Mouse (Mus musculus): ENCODE results near the gene Prpsap1.
"Not testable (repeated sequence)": the region's sequence is repeated elsewhere in the genome, so short reads cannot be mapped to it uniquely, and the experiment has no call there.

Prpsap1 gene

DNA sequence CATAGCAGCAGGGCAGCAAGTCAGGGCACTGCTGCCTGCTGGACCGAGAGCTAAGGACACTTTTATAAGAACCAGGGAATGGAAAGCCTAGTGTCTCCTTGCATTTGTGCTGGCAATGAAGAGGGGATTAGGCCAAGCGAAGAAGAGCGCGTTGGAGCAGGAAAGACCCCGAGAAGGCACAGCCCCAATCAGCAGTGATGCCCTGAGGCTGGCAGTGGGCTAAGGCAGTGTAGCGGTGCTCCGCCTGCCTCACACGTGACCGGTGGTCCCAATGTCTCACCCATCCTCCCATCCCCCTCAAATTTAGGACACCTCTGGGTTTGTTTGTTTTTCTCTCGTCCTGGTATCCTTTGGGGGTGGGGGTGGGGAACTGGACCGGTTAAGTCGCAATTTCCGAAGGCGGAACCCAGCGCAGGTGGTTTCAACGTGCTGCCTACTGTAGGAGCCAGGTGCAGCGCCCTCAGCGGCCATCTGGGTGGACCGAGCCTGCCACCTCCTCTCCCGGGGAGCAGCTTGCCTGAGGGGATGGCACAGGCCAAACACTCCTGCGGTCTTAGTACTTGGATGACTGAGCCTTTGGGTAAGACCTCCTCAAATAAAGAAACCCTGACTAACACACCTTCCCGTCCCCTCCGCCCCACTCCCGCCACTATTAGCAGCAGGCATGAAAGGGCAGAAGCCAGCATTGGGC lies 21.5 kb upstream of the Prpsap1 start:
- no peak for DNase-seq (ENCODE audit: low spot score)

DNA sequence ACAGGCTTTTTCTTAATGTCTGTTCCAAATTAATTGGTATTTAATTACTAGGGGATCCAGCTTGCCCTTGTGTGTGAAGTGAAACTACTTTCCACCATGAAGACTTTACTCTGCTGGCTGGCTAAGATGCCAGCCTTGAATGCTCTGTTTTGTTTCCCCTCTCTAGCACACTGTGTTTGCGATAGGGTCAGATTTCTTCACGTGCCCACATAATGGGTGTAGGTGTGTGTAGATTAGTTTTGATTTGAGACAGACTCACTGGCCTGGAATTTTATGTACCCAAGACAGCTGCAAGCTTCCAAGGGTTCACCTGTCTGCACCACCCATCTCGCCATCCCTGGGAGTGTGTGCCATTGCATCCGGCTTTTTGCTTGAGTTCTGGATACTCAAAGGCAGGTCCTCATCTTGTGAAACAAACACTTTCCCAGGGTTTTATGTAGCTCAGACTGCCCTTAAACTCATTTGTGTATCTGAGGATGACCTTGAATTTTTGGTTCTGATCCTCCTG lies 19.6 kb upstream of the Prpsap1 start:
- no peak for DNase-seq (ENCODE audit: low spot score)

DNA sequence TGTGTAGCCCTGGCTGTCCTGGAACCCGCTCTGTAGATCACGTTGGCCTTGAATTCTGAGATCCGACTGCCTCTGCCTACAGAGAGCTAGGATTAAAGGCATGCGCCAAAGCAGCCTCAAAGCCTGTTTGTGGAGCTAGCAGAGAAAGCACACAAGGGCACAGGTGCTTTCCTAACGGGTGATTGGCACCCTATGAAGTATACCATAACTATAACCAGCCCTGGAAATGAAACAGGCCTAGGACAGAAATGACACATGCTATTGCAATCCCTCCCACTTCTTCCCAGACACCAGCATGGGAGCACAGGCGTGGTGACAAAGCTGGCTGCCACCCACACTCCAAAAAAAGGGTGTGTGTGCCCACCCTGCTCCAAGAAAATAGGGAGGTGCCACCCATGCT lies 19.0 kb upstream of the Prpsap1 start:
- no peak for DNase-seq (ENCODE audit: low spot score)

DNA sequence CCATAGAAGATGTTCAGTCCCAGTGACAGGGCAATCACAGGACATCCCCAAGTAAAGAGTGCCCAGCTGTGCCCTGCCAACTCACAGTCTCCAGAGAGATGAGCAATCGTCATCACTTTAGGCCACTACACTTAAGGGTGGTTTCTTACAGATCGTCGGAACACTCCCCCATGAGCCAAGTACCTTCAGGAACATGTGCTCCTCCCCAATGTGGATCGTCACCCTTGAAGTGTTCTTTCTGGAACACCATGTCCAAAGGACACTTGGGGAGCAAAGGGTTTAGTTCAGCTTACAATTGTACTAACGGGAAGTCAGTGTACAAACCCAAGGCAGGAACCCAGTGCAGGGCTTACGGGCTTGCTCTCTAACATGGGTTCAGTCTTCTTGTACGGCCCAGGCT lies 18.2 kb upstream of the Prpsap1 start:
- no peak for DNase-seq (ENCODE audit: low spot score)

DNA sequence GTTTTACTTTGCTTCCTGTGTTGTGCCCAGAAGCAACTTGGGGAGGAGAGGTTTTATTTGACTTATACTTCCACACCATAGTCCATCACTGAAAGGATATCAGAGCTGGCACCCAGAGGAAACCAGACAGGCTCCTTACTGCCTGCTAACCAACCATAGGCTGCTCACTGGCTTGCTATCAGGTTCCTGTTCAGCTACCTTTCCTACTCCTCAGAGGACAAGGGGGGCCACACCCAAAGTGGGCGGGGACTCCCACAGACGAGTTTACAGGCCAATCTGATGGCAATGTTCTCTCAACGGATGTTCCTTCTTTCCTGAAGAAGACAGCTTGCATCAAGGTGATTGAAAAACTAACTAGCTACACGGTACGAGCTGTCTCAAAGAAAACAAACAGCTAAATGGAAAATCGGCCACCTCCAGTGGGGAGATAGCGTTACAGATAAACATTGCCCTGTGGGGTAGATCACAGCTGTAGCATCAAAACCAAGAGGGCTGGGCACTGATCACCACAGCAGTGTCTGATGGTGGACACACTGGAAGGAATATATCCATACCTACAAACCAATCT lies 17.4 kb upstream of the Prpsap1 start:
- DNase-seq (ENCODE audit: low spot score): no peak

DNA sequence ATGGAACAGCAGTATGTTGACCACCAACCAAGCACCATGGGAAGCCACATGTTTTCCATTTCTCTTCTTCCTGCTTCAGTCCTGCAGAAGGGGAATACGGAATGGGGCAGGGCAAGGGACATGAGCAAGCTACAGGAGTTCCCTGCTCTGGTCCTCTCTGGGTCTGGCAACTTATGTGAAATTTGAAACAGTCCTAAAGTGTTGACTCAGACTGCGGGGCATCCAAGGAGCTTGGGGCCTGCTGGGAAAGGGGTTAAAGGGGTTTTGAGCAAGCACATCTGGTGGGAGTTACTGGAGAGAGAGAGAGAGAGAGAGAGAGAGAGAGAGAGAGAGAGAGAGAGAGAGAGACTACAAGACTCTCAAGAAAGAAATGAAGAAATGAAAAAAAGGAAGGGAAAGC lies 14.7 kb upstream of the Prpsap1 start:
- no peak for DNase-seq (ENCODE audit: low spot score)

DNA sequence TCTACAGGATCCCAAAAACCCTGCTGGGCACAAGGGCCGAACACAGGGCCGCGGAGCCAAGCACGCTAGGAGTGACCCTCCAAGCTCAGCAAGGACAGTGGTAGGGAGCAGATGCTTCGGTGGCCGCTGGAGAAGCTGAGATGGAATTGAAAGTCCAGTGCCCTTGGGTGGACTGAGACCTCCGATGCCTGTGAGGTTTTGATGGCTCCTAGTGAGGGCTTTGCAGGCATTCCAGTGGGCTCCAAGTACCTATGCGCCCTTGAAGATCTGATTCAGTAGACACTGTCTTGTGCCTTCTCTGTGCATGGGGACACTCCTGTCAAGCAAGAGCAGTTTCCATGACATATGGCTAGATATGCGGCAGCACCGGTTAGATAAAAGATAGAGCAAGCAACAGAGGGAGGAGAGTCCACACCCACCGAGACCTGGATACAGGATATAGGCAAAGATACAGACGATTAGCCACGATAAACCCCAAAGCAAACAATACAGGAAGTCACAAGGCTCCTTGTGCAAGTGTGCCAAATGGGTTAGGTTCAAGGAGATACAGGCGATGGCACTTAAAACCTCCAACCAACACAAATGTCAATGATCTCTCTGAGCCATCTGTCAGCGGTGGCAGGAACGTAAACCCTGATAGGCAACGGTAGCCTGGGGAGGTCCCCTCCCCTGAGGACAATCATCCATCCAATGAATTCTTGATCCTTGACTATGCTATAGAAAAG lies 12.3 kb upstream of the Prpsap1 start:
- DNase-seq (ENCODE audit: low spot score): no peak

DNA sequence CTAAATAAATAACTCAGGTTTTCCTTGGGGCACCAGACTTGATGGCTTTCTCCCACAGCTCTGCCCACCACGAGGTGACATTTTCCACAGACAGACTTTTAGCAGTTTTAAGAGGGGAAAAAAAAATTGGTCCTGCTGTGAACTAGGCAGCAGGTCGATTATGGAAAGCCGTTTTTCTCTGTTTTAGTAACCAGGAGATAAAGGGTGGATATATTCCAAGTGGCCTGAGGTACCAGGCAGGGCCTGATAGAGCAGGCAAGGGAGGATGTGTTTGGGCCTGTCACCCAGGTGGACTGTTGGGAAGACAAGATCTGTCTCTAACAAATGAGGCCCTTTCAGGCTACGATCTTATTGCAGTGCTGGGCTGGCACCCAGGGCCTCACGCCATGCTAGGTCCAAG lies 11.6 kb upstream of the Prpsap1 start:
- no peak for DNase-seq (ENCODE audit: low spot score)

DNA sequence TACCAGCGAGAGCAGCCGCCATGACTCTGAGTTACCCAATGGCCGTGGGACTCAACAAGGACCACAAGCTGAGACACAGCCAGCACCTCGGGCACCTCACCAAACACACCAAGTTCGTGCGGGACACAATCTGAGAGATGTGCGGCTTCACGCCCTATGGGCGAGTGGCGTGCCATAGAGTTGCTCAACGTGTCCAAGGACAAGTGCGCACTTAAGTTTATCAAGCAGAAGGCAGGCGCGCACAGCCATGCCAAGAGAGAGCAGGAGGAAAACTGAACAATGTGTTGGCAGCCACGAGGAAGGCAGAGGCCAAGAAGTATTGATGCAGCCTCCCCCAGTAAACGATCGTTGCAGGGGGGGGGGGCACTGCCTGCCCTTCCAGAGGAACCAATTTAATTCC lies 10.5 kb upstream of the Prpsap1 start:
- no peak for DNase-seq (ENCODE audit: low spot score)

DNA sequence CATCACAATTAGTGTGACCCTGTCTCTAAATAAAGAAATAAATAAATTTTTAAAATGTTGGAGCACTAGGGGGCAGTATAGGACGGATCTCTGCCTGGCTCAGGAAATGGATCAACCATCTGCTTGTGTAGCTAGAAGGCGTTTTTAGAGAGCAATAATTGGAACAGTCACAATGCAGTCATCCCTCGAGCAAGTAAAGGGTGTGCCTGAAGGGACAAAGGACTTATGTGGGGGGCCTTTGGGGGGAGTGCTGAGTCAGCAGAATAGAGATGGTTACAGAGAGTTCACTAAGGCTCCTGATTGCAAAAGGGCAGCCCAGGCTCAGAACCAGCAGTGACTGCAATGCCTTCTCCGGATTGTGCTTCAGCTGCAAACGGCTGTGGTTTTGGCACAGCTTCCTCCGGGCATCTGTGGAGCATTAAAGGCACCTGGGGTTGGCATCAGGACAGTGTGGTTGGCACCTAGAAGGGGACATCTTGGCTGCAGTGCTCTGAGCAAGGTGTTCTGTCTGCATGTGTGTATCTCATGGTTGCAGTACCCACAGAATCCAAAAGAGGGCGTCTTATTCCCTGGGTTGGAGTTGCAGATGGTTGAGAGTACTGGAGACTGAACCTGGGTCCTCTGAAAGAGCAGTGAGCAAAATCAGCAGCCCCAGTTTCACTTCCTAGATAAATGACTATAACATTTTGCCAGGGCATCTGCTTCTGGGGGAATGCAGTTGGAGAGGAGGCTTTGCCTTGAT lies 7.2 kb upstream of the Prpsap1 start:
- DNase-seq (ENCODE audit: low spot score): no peak

DNA sequence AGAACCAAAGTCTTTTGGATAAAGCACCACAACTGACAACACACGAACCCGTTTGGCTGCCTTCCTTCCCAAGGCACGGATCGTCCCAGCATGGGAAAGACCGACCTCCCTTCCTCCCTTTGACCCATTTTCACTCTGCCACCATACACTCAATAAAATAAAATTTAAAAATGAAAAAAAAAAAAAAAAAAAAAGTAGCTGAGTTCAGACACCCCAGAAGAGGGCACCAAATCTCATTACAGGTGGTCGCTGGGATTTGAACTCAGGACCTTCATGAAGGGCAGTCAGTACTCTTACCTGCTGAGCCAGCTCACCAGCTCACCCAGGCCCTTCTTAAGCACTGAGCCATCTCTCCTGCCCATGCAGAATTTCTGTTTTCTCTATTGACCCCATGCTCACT lies 5.0 kb upstream of the Prpsap1 start:
- no peak for DNase-seq (ENCODE audit: low spot score)

DNA sequence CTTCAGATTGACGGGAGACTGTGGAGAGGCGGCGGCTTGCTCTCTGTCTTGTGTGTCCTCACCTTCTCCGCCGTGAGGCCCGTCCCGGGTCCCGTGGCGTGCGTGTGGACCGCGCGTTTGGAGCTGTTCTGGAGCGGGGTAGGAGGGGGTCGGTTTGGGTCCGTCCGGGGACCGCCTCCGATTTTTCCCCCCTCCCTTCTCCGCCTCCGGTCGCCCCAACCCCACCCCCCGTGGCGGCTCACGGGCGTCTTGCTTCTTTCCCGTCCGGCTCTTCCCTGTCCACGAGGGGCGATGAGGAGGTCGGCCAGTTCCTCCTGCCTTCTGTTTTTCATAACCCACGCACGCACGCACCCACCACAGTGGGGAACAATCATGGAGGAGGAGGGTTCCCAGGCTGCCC lies 4.6 kb upstream of the Prpsap1 start:
- DNase-seq (ENCODE audit: low spot score): no peak

DNA sequence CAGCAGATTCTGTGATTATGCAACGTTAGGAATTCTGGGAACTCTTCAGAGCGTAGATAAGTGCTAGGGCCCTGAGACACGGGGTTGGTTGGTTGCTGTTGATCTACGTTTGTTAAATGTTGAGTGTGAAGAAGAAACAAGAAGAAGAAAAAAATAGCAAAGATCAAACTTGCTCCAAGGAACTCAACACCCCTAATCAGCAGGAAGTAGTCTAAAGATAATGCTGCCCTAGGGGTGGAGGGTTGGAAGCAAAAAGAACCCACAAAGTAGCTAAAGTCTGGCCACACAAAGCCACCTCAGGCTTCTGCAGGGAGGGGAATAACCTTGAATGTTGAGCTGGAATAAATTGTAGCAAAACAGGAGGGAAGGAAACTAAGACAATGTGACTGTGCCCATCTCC lies 3.3 kb upstream of the Prpsap1 start:
- DNase-seq (ENCODE audit: low spot score): no peak

DNA sequence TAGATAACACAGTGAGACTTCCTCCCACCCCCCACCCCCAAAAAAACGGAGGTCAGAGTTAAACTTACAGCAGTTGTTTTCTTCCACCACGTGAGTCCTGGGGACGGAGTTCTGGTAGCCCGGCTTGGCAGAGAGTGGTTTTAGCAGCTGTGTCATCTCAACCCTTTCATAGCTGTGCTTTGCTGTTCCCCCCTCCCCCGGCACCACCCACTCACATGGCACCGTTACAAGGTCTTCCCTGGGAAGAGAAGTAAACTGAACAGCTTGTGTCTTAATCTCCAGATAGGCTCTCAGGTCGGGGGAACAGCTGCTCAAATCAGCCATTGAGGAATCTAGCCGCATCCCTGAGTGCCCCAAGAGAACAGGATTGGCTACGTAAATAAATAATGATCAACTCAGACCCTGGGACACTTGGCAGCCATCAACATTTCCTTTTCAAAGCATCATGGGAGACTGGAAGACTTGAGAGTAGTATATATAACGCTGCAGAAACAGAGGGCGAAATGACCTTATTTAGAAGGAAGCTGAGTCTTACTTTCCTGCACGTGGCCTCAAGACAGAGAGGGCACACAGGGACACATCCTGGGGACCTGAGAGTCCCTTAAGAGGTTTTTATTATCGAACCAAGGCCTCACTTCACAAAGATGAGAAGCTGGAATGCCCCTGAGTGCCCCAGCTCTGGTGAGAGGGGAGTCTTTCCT lies 622 bp upstream of the Prpsap1 start:
- peak; percentile 76 for DNase-seq (ENCODE audit: low spot score)

DNA sequence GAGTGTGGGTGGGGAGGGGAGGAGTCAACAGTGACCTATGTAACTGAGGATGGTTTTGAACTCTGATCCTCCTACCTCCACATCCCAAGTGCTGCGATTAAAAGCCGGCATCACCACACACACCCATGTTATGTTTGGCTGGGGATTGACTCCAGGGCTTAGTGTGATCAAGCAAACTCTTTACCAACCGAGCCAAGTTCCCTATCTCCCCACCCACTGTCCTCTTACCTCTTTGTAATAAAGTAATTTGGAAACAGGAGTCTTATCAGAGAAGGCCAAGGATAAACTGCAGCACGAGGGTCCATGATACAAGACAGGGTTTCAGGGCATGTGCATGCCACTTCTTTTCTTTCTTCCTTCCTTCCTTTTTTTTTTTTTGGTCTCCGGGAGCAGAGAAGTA lies 811 bp downstream of the Prpsap1 start:
- DNase-seq (ENCODE audit: low spot score): no peak

DNA sequence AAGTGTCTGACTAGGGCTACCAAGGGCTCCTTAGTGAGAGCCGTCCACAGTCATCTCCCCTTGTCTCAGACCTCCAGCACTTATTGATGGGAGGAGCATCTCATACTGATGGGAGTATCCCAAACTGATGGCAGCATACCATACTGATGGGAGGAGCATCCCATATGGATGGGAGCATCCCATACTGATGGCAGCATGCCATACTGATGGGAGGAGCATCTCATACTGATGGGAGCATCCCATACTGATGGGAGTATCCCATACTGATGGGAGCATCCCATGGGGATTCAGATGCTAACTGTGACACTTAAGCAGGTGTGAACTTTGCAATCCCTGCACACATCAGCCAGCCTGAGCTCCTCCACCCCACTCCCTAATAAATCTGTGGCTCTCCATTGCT lies 1.5 kb downstream of the Prpsap1 start:
- not testable (repeated sequence) for DNase-seq (ENCODE audit: low spot score)

DNA sequence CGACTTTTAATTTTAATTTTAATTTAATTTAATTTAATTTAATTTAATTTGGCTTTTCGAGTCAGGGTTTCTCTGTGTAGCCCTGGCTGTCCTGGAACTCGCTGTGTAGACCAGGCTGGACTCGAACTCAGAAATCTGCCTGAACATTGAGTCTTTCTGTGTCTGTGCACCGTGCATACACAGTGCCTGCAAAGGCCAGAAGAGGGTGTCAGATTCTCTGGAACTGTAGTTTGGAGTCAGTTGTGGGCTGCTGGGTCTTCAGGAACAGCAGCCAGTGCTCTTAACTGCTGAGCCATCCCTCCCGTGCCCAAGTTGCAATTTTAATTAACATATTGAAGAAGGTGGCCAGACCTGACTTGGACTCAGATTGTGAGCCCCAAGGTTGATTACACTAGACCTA lies 2.7 kb downstream of the Prpsap1 start:
- no peak for DNase-seq (ENCODE audit: low spot score)

DNA sequence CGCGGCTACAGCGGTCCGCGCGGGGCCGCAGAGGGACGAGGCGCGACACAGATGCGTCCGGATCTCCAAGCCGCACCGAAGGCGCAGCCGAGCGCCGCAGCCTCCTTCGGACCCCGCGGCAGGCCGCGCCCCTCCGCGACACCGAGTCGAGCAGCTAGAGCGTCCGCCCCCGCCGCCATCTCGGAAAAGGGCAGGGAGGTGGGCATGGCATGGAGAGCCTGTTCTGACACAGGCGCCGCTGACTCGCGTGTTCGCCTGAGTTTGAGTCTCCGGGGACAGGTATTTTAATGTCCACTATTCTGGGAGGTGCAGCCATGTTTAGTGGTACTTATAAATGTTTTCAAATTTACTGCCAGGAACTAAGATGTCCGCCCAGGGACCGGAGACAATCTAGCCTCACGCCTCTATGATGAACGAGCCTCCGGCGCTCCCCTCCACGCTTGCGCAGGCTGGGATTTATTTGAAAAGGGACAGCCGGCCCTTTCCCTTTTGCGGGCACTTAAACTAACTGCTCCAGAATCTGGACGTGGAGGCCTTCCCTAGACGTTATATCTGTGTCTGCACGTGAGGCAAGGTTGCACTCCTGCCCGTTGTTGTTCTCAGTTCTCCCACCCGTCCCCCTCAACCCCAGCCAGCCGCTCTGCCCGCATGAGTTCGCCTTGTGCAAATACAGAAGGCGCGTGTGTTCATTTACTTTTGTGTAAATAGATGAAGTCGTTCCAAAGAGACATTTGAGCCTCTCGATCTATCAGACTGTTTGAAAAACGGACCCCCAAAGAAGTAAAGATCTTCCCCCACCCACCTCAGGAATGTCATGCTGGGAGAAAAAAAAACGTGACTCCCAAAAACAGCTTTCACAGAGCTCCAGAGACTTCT lies 3.5 kb downstream of the Prpsap1 start:
- peak; percentile 82 for DNase-seq (ENCODE audit: low spot score)

DNA sequence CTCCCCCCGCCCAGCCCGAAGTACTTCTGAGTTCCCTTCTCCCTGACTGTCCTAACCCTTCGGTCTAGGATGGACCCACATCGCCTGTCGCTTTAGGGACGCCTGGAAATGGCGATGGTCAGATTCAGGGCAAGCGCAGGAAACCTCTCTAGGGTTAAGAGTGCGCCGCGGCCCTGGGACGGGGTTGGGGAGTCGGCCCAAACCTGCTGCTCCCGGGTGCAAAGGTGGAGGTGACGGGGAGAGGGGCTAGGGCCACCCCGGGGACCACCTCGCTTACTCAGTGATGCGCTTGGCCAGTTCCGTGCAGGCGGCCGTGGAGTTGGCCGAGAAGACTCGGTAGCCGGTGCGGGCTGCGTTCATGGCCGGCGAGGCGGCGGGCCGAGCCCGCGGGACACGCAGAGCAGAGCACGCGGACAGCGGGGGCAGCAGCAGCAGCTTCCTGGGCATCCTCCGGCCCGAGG lies 4.2 kb downstream of the Prpsap1 start:
- DNase-seq (ENCODE audit: low spot score): peak; percentile 34

DNA sequence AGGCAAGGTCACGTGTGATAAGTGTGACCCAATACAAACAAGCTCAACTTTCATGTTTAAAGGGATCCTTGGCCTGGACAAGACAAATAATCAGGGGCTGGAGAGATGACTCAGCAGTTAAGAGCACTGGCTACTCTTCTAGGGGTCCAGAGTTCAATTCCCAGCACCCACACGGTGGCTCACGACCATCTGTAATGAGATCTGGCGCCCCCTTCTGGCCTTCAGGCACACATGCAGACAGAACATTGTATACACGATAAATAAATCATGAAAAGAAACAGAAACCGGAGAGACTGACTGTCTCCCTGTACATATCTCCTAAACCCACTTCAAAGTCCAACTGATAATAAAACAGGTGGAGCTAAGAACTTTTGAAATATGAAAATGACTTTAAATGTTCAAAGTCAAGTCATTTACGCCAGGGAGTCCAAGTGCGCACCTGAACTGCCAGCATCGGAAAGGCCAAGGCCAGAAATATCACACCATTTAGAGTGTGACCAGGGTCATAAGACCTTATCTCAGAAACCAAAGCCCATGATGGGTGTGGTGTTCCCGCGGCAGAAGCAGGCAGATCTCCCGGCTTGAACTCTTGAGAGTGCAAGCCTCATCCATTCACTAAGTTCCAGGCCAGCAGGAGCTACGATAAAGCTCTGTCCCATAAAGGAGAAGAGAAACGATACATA lies 5.2 kb downstream of the Prpsap1 start:
- DNase-seq (ENCODE audit: low spot score): no peak

Measured in ovary, postnatal 14 days (tissue).